Mouse (Mus musculus): ENCODE measurements around the gene Morf4l2. TPM values are rescaled to one million over a fixed set of nuclear protein-coding genes. Genes with fewer than 3 reads are reported as not detected.
"Not testable (repeated sequence)": the region's sequence is repeated elsewhere in the genome, so short reads cannot be mapped to it uniquely, and the experiment has no call there.

The Morf4l2 gene
- polyA plus RNA-seq, 1 experiment from 2014 or later: 549 TPM

- not testable (repeated sequence) for H3K9me3 ChIP-seq; H3K27me3 ChIP-seq; H3K4me3 ChIP-seq; H3K4me2 ChIP-seq; ATAC-seq (ENCODE audit: borderline replicate concordance, extremely low read depth, low FRiP score, low TSS enrichment); H3K9ac ChIP-seq; H3K27ac ChIP-seq; H3K4me1 ChIP-seq; H3K36me3 ChIP-seq
- WGBS: 57% methylated on average over 3 of the region's 3 CpGs
Measured at GRCm38 (mm10) chrX:136691606-136692293, 51.7 kb downstream of the Morf4l2 start.

Other genes starting within 250 kb of the Morf4l2 start
- gene Kir3dl1, start 225.7 kb downstream of the Morf4l2 start, polyA plus RNA-seq (2015; fragmentation: Nextera tagmentation; extraction: Ambion mirVana): not detected in 2 replicates
- gene Kir3dl2, start 199.6 kb downstream of the Morf4l2 start, polyA plus RNA-seq (2015; fragmentation: Nextera tagmentation; extraction: Ambion mirVana): not detected in 2 replicates
- 10.7 and 12.0 TPM in 2 replicates for gene Tceal3, start 152.8 kb downstream of the Morf4l2 start, polyA plus RNA-seq (2015; fragmentation: Nextera tagmentation; extraction: Ambion mirVana)
- gene Tceal1, start 35.7 kb downstream of the Morf4l2 start, polyA plus RNA-seq (2015; fragmentation: Nextera tagmentation; extraction: Ambion mirVana): 11.5 and 12.1 TPM in 2 replicates
- 0.10 TPM in 1 of 2 replicates, not detected in the other for gene Glra4, start 36.5 kb upstream of the Morf4l2 start, polyA plus RNA-seq (2015; fragmentation: Nextera tagmentation; extraction: Ambion mirVana)
- 2.4 and 3.6 TPM in 2 replicates for gene Plp1, start 79.0 kb upstream of the Morf4l2 start, polyA plus RNA-seq (2015; fragmentation: Nextera tagmentation; extraction: Ambion mirVana)
- gene Rab9b, start 125.1 kb upstream of the Morf4l2 start, polyA plus RNA-seq (2015; fragmentation: Nextera tagmentation; extraction: Ambion mirVana): 0.08 and 0.14 TPM in 2 replicates
- not detected in 2 replicates for gene H2bfm, start 183.6 kb upstream of the Morf4l2 start, polyA plus RNA-seq (2015; fragmentation: Nextera tagmentation; extraction: Ambion mirVana)
- gene Tmsb15b2, start 231.8 kb upstream of the Morf4l2 start, polyA plus RNA-seq (2015; fragmentation: Nextera tagmentation; extraction: Ambion mirVana): 30.5 and 33.3 TPM in 2 replicates
- 2.9 and 3.5 TPM in 2 replicates for gene Tmsb15l, start 233.2 kb upstream of the Morf4l2 start, polyA plus RNA-seq (2015; fragmentation: Nextera tagmentation; extraction: Ambion mirVana)
- gene Tmsb15b1, start 233.2 kb upstream of the Morf4l2 start, polyA plus RNA-seq (2015; fragmentation: Nextera tagmentation; extraction: Ambion mirVana): 19.0 and 22.2 TPM in 2 replicates
- 11.0 and 11.4 TPM in 2 replicates for gene Zcchc18, start 249.5 kb upstream of the Morf4l2 start, polyA plus RNA-seq (2015; fragmentation: Nextera tagmentation; extraction: Ambion mirVana)

Measured in lung, embryonic 15.5 days (tissue).